Mouse (Mus musculus): ENCODE results near the gene Spry2. TPM values are rescaled to one million over a fixed set of nuclear protein-coding genes. Genes with fewer than 3 reads are reported as not detected.

Spry2 gene
- polyA plus RNA-seq, 1 experiment from 2014 or later: 22.9 TPM

DNA sequence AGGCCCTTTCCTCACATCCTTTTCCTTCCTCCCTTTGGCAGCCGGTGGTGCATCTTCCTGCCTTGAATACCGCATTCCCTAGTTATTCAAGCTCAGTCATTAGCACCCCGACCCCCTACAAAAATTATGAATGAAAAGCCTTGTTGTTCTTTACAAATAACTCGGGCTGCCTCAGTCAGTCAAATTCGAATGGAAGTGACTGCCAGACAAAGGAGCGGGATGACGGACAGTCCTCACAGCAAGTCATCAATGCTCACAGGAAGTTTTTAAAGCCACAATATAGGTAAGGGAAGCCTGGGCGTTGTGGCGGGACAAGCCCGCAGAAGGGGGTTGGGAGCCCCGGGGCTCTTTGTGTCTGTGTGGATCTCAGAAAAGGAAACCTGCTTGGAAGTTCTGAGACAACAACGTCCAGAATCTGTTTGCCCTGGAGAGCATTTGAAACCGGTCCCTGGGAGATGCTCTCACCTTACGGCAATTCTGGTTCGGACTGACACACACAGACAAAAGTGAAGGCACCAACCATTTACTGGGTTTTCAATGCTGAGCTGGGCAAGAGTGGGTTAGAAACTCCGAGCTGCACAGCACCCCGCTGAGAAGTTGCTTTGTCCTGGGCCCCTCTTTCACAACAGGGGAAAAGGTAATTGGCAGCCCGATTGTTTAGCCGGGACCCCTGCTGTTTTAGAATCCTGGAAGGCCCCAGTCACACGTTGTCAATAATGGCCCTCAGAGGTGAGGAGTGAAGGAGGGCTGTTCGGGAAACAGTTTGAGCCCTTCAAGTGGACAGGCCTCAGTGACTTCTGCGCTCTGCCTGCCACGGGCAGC is 24.0 kb upstream of the Spry2 start:
- peak overlapping the region; percentile 26 for H3K9ac ChIP-seq (ENCODE audit: low read length)
- peak overlapping the region; percentile 48 for H3K4me2 ChIP-seq (ENCODE audit: low read length)
- H3K27ac ChIP-seq (ENCODE audit: low read depth, low read length): no peak overlapping the region
- H3K9me3 ChIP-seq (replicated peaks; ENCODE audit: control insufficient read depth, low read length): no peaks in the 10 kb centered on the region
- ATAC-seq: peak; percentile 65
- peak; percentile 52 for DNase-seq (ENCODE audit: low spot score)
- peaks cover 7% of the 10 kb centered on the region for H3K4me1 ChIP-seq (ENCODE audit: control insufficient read depth, insufficient read depth, low read length)
- H3K4me3 ChIP-seq (ENCODE audit: low read depth, low read length): peak overlapping the region; percentile 7
- H3K36me3 ChIP-seq (ENCODE audit: control insufficient read depth, insufficient read depth, low read length): no peaks in the 10 kb centered on the region
- H3K27me3 ChIP-seq (replicated peaks; ENCODE audit: control insufficient read depth, insufficient read depth, low read length): no peaks in the 10 kb centered on the region; the same call in 1 of the 2 replicates
- under 1% methylated on average over 23 of the region's 23 CpGs for WGBS

DNA sequence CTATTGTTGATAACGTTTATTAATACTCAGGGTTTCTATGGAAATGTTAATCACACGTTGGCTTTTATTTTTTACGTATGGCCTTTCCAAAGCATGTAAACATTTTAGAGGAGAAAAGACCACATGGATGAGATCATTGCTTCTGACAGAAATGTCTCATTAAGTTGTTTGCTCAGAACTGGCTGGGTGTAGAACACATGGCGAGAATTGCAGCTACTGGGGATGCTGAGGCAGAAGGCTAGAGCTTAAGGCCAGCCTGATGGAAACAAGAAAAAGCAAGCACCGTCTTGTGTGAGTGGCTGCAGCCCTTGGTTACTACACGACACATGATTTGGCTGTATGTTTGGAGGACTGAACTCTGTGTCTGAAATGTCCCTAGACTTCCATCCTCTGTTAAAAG is 10.6 kb upstream of the Spry2 start:
- no peak overlapping the region for H3K27ac ChIP-seq (ENCODE audit: low read depth, low read length)
- no peaks in the 10 kb centered on the region for H3K36me3 ChIP-seq (ENCODE audit: control insufficient read depth, insufficient read depth, low read length)
- no peaks in the 10 kb centered on the region for H3K9me3 ChIP-seq (replicated peaks; ENCODE audit: control insufficient read depth, low read length)
- H3K4me2 ChIP-seq (ENCODE audit: low read length): no peak overlapping the region
- H3K27me3 ChIP-seq (replicated peaks; ENCODE audit: control insufficient read depth, insufficient read depth, low read length): no peaks in the 10 kb centered on the region
- ATAC-seq: no peak
- DNase-seq (ENCODE audit: low spot score): no peak
- no peak overlapping the region for H3K4me3 ChIP-seq (ENCODE audit: low read depth, low read length)
- WGBS: 63% methylated on average over 6 of the region's 6 CpGs
- no peaks in the 10 kb centered on the region for H3K4me1 ChIP-seq (ENCODE audit: control insufficient read depth, insufficient read depth, low read length)
- H3K9ac ChIP-seq (ENCODE audit: low read length): no peak overlapping the region

DNA sequence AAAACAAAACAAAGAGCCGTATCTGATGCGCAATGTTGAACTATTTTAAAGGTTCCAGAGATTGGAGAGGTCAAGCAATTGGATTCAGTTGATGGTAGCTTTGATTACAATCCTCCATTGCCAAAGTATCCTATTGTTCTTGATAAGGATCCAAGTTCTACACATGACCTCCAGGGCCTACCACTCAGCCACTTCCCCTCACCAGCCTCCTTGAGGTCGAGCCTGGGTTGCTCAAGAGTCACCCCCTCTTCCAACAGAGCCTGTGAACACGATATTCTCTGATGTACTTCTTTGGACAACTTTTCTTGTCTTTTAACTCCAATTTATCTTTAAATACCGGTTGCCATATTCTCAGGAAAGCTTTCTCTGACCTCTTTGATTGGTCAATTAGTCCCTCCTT is 9.3 kb upstream of the Spry2 start:
- no peak overlapping the region for H3K27ac ChIP-seq (ENCODE audit: low read depth, low read length)
- no peaks in the 10 kb centered on the region for H3K9me3 ChIP-seq (replicated peaks; ENCODE audit: control insufficient read depth, low read length)
- H3K4me3 ChIP-seq (ENCODE audit: low read depth, low read length): no peak overlapping the region
- H3K9ac ChIP-seq (ENCODE audit: low read length): no peak overlapping the region
- no peak overlapping the region for H3K4me2 ChIP-seq (ENCODE audit: low read length)
- no peaks in the 10 kb centered on the region for H3K4me1 ChIP-seq (ENCODE audit: control insufficient read depth, insufficient read depth, low read length)
- no peaks in the 10 kb centered on the region for H3K36me3 ChIP-seq (ENCODE audit: control insufficient read depth, insufficient read depth, low read length)
- WGBS: 97% methylated on average over 5 of the region's 5 CpGs
- H3K27me3 ChIP-seq (replicated peaks; ENCODE audit: control insufficient read depth, insufficient read depth, low read length): no peaks in the 10 kb centered on the region
- ATAC-seq: no peak
- DNase-seq (ENCODE audit: low spot score): no peak

DNA sequence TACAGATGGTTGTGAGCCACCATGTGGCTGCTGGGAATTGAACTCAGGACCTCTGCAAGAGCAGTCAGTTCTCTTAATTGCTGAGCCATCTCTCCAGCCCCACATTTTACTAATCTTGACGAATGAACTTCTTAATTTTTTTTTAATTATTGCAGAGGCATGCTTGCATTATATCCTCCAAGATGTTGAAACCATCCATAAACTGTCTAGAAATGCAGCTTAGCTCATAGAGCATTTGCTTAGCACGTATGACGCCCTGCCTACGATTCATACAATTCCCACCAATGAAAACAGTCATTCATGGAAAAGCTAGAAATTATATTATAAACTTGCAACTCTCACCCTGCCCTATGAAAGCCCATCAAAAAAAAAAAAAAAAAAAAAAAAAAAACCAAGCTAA is 8.9 kb upstream of the Spry2 start:
- Histone ChIP-seq H3K27ac (ENCODE audit: low read depth, low read length) (no peak overlapping the region), H3K9me3 (replicated peaks; ENCODE audit: control insufficient read depth, low read length) (no peaks in the 10 kb centered on the region), H3K36me3 (ENCODE audit: control insufficient read depth, insufficient read depth, low read length) (no peaks in the 10 kb centered on the region), H3K9ac (ENCODE audit: low read length) (no peak overlapping the region), H3K4me3 (ENCODE audit: low read depth, low read length) (no peak overlapping the region), H3K4me1 (ENCODE audit: control insufficient read depth, insufficient read depth, low read length) (no peaks in the 10 kb centered on the region), H3K27me3 (replicated peaks; ENCODE audit: control insufficient read depth, insufficient read depth, low read length) (no peaks in the 10 kb centered on the region), H3K4me2 (ENCODE audit: low read length) (no peak overlapping the region)
- ATAC-seq: no peak
- DNase-seq (ENCODE audit: low spot score): no peak
- 96% methylated on average over 4 of the region's 4 CpGs for WGBS

DNA sequence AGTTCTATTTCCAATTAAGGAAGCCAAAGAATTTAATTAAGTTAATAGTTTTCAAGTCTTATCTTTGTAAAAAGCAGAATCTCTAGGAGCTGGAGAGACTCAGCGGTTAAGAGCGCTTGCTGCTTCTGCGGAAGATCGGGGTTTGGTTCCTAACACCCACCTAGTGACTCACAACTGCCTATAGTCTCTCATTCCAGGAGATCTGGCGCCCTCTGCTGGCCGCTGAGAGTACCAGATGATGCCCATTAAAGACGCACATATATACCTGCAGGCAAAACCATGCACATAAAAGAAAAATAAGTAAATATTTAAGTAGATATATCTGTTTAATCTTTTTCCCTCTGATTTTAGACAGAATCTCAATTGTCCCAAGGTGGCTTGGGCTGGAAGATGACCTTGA is 6.2 kb upstream of the Spry2 start:
- Histone ChIP-seq H3K4me3 (ENCODE audit: low read depth, low read length) (no peak overlapping the region), H3K4me2 (ENCODE audit: low read length) (no peak overlapping the region), H3K9ac (ENCODE audit: low read length) (no peak overlapping the region), H3K27ac (ENCODE audit: low read depth, low read length) (no peak overlapping the region), H3K9me3 (replicated peaks; ENCODE audit: control insufficient read depth, low read length) (no peaks in the 10 kb centered on the region), H3K4me1 (ENCODE audit: control insufficient read depth, insufficient read depth, low read length) (no peaks in the 10 kb centered on the region), H3K27me3 (replicated peaks; ENCODE audit: control insufficient read depth, insufficient read depth, low read length) (no peaks in the 10 kb centered on the region), H3K36me3 (ENCODE audit: control insufficient read depth, insufficient read depth, low read length) (no peaks in the 10 kb centered on the region)
- ATAC-seq (no peak), DNase-seq (ENCODE audit: low spot score) (no peak)
- WGBS: 84% methylated on average over 7 of the region's 7 CpGs

DNA sequence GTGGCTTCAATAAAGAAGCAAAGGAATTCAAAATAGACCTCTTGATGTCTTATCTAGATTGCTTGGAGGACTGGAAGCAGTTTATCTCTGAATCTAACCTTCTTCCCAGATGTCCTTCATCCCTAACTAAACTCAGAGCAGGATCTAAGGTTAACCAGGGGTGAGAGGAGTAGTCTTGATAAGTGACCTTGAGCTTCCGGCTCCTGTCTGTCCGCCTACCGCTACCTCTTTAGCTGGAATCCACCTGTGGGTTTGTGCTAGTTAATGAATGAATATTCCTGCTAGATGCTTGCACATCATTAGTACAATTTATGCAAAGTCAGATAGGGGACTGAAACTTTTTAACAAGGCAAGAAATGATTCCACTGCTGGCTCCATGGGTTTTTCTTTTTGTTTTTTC is 4.2 kb upstream of the Spry2 start:
- Histone ChIP-seq H3K4me1 (ENCODE audit: control insufficient read depth, insufficient read depth, low read length) (no peaks in the 10 kb centered on the region), H3K4me2 (ENCODE audit: low read length) (no peak overlapping the region), H3K9me3 (replicated peaks; ENCODE audit: control insufficient read depth, low read length) (no peaks in the 10 kb centered on the region), H3K27me3 (replicated peaks; ENCODE audit: control insufficient read depth, insufficient read depth, low read length) (no peaks in the 10 kb centered on the region), H3K36me3 (ENCODE audit: control insufficient read depth, insufficient read depth, low read length) (no peaks in the 10 kb centered on the region), H3K9ac (ENCODE audit: low read length) (no peak overlapping the region), H3K27ac (ENCODE audit: low read depth, low read length) (no peak overlapping the region), H3K4me3 (ENCODE audit: low read depth, low read length) (no peak overlapping the region)
- no peak for ATAC-seq
- WGBS: 99% methylated on average over 3 of the region's 3 CpGs
- no peak for DNase-seq (ENCODE audit: low spot score)

DNA sequence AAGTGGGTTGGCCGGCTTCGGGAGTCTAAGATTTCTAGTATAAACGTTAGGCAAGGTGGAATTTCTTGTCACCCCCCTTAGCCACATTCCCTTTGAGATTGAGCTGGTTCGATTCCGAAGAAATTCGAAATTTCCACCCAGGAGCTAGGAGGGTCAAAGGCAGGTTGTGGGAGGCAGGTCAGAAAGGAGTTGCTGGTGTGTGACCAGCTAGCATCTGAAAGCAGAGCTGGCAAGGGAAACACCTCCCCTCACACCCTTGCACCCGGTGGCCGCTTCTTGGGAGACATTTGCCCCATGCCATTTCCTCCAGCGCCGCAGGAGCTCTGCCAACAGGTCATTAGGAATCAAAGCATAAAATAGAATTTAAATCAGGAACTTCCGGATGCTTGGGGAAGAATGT is 2.5 kb upstream of the Spry2 start:
- peaks cover 7% of the 10 kb centered on the region for H3K4me1 ChIP-seq (ENCODE audit: control insufficient read depth, insufficient read depth, low read length)
- H3K4me2 ChIP-seq (ENCODE audit: low read length): peak overlapping the region; percentile 98
- no peaks in the 10 kb centered on the region for H3K36me3 ChIP-seq (ENCODE audit: control insufficient read depth, insufficient read depth, low read length)
- ATAC-seq (no peak), DNase-seq (ENCODE audit: low spot score) (peak; percentile 25)
- no peak overlapping the region; the same call in 1 of the 2 replicates for H3K9ac ChIP-seq (ENCODE audit: low read length)
- H3K4me3 ChIP-seq (ENCODE audit: low read depth, low read length): peak overlapping the region; percentile 72
- H3K27ac ChIP-seq (ENCODE audit: low read depth, low read length): no peak overlapping the region
- no peaks in the 10 kb centered on the region for H3K27me3 ChIP-seq (replicated peaks; ENCODE audit: control insufficient read depth, insufficient read depth, low read length)
- H3K9me3 ChIP-seq (replicated peaks; ENCODE audit: control insufficient read depth, low read length): no peaks in the 10 kb centered on the region
- 3% methylated on average over 11 of the region's 11 CpGs for WGBS

DNA sequence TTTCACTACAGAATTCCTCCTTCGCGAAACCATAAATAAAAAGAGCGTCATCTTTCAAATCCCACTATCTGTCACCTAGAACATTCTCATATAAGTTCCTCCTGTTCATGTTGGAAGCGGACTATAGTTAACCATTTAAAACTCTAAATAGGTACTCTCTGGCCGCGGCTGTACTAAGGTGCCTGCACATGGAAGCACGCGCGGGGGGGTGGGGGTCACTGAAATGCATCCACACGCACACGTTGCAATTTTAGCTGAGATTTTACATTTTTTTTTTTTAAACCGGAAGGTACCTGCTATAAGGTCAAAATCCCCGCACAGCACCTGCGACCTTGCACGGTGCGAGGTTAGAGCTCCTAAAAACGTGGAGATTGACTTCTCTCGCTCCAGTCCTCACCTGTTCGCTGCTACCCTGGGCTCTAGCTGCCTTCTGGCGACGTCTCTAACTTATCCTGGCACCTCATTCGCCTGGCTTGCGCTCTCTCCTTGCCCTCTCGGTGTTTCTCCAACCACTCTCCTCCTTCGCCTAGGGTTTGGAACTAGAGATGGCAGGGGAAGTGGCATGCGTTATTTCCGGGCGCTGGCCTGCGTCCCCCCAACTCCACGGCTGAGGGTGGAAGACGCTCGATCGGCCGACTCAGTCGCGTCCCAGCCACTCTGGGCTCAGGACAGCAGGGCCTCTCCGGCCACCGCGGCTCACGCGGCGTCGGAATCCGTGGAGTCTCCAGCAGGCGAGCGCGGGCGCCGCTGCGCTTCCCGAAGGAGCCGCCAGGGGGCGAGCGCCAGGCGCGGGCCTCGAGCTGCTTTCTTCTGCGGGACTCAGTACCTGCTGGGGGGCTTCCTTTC is 1.9 kb upstream of the Spry2 start:
- Histone ChIP-seq H3K4me2 (ENCODE audit: low read length) (peak overlapping the region; percentile 98), H3K9me3 (replicated peaks; ENCODE audit: control insufficient read depth, low read length) (no peaks in the 10 kb centered on the region), H3K27ac (ENCODE audit: low read depth, low read length) (peak overlapping the region; percentile 99), H3K4me3 (ENCODE audit: low read depth, low read length) (peak overlapping the region; percentile 72), H3K9ac (ENCODE audit: low read length) (peak overlapping the region; percentile 88), H3K27me3 (replicated peaks; ENCODE audit: control insufficient read depth, insufficient read depth, low read length) (no peaks in the 10 kb centered on the region), H3K36me3 (ENCODE audit: control insufficient read depth, insufficient read depth, low read length) (peaks cover under 1% of the 10 kb centered on the region; the same call in 1 of the 2 replicates), H3K4me1 (ENCODE audit: control insufficient read depth, insufficient read depth, low read length) (peaks cover 13% of the 10 kb centered on the region)
- ATAC-seq (peak; percentile 14), DNase-seq (ENCODE audit: low spot score) (peak; percentile 82)
- under 1% methylated on average over 58 of the region's 58 CpGs for WGBS
